Mouse (Mus musculus) mature B cell (primary cell): ENCODE data around the gene Lyz2.
"Not testable (repeated sequence)": the region's sequence is repeated elsewhere in the genome, so short reads cannot be mapped to it uniquely, and the experiment has no call there.

ENCODE experiments used
- in situ Hi-C: fragments of 300-500 bp; cut with MboI; formaldehyde crosslinking; loops from 2 replicates; pipeline ENCODE4 v1.14.3; 2019

The Lyz2 gene

GRCm38 (mm10) chr10:117284578-117285520, 2.7 kb upstream of the Lyz2 start:
- in situ Hi-C loops: no loop called here

- in situ Hi-C loops: no loop called here
Observed at GRCm38 (mm10) chr10:117283871-117284577, 1.9 kb upstream of the Lyz2 start.

- in situ Hi-C loops: not testable (repeated sequence)
Observed at GRCm38 (mm10) chr10:117283196-117283595, 1.1 kb upstream of the Lyz2 start.

GRCm38 (mm10) chr10:117282551-117282950, 430 bp upstream of the Lyz2 start:
- in situ Hi-C loops: no loop called here

GRCm38 (mm10) chr10:117281381-117281920, 670 bp downstream of the Lyz2 start:
- in situ Hi-C loops: no loop called here

- in situ Hi-C loops: loop anchor here (10.0 kb wide), 1 partner anchor 55 kb away; no protein-coding TSS in a partner anchor
Observed at GRCm38 (mm10) chr10:117280000-117280399, 2.1 kb downstream of the Lyz2 start.

GRCm38 (mm10) chr10:117278510-117278909, 3.6 kb downstream of the Lyz2 start:
- in situ Hi-C loops: loop anchor here (10.0 kb wide), 1 partner anchor 56 kb away; no protein-coding TSS in a partner anchor

GRCm38 (mm10) chr10:117277779-117278178, 4.3 kb downstream of the Lyz2 start:
- in situ Hi-C loops: loop anchor here (10.0 kb wide), 1 partner anchor 57 kb away; no protein-coding TSS in a partner anchor

GRCm38 (mm10) chr10:117275681-117276369, 6.3 kb downstream of the Lyz2 start:
- in situ Hi-C loops: loop anchor here (10.0 kb wide), 1 partner anchor 59 kb away; no protein-coding TSS in a partner anchor

GRCm38 (mm10) chr10:117274645-117275044, 7.5 kb downstream of the Lyz2 start:
- in situ Hi-C loops: loop anchor here (10.0 kb wide), 1 partner anchor 60 kb away; no protein-coding TSS in a partner anchor

- in situ Hi-C loops: loop anchor here (10.0 kb wide), 1 partner anchor 63 kb away; no protein-coding TSS in a partner anchor
Observed at GRCm38 (mm10) chr10:117272023-117272422, 10.1 kb downstream of the Lyz2 start.

GRCm38 (mm10) chr10:117259870-117260269, 22.3 kb downstream of the Lyz2 start:
- in situ Hi-C loops: loop anchor here (10.0 kb wide), 1 partner anchor 175 kb away; no protein-coding TSS in a partner anchor

- in situ Hi-C loops: no loop called here
Observed at GRCm38 (mm10) chr10:117238603-117239002, 43.5 kb downstream of the Lyz2 start, which contains the start of gene 9530003J23Rik. Gene 9530003J23Rik (minus strand): TSS chr10:117238703.

GRCm38 (mm10) chr10:117235866-117236265, 46.3 kb downstream of the Lyz2 start:
- in situ Hi-C loops: no loop called here

GRCm38 (mm10) chr10:117234825-117235224, 47.3 kb downstream of the Lyz2 start:
- in situ Hi-C loops: no loop called here

- in situ Hi-C loops: no loop called here
Observed at GRCm38 (mm10) chr10:117229826-117230225, 52.3 kb downstream of the Lyz2 start.
